ENCODE assay signal across 21 mouse cellular contexts in the genomic region with DNA sequence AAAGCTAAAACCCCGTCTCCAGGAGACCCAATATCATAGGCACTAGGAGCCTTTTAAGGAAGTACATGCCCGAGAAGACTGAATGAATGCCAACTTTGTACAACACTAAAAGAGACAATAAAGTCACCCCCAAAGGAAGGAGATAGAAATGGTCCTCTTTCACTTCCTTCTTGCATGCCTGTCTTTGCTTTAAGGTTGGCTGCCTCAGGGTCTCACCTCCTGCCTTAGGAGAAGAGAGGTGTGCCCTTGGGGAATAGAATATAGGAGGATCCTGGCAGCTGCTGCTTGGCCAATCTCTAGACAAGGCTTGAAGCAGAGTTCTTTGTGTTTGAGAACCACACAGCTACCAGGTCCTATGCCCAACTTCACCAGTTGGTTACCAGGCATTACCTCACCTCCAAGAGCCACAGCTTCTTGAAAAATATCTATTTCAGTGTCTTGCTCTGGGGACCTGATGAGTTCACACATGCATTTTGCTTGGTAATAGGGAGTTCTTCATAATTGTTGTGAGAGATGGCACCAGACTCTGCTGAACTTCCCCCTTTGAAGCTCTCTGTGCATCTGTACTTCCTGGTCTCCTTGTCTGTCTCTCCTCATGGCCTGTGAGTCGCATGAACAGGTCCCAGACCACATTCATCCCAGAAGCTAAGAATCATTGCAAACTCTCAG.
DNase-seq lines count a peak whose midpoint lies in the region; ATAC-seq and TF ChIP-seq lines count a peak whose summit lies in the region.
"Had no signal": no experiment of that assay in that cellular context is flagged by ENCODE, and none has a peak within 500 bp of the region (broad histone marks: within the 10 kb centered on the region; RNA-seq: fewer than 3 reads in every experiment).

No protein-coding gene starts in this region.

- TF ChIP-seq CTCF in bone marrow macrophage, adult 2 months (IDR thresholded peaks at IDR 0.05; ENCODE audit: low read depth, low read length), result no peak

- peak; percentile 65 for ATAC-seq in granulocyte monocyte progenitor cell, adult 5-6 weeks (replicated peaks; ENCODE audit: poor library complexity, severe bottlenecking)
- ATAC-seq in monocyte, adult 5-6 weeks (replicated peaks; ENCODE audit: insufficient number of reproducible peaks, low FRiP score, low TSS enrichment, poor library complexity, severe bottlenecking), result peak; percentile 62
- ATAC-seq: activated CD4-positive, CD25-positive, alpha-beta regulatory T cell, adult 4 months; forebrain, embryonic 16.5 days; hindbrain, postnatal 0 days; Patski had no signal

- peaks cover 25% of the 10 kb centered on the region for H3K4me1 ChIP-seq in bone marrow macrophage, adult 2 months (ENCODE audit: control insufficient read depth, insufficient read depth, low read length)
- H3K4me1 ChIP-seq: embryonic facial prominence, embryonic 13.5 days; forebrain, embryonic 12.5 days; heart, embryonic 10.5 days; hindbrain, embryonic 13.5 days had no signal

- intact Hi-C loops in left cerebral cortex, postnatal 36 days (cut with DNase I), result no loop called here

- peak overlapping the region; percentile 14; the same call in 1 of the 2 replicates for H3K4me3 ChIP-seq in bone marrow macrophage, adult 2 months (ENCODE audit: insufficient read depth, low read length)
- H3K4me3 ChIP-seq: embryonic facial prominence, embryonic 13.5 days; forebrain, embryonic 12.5 days; heart, embryonic 10.5 days; hindbrain, embryonic 13.5 days had no signal

- no peak for TF ChIP-seq POLR2A in bone marrow macrophage, adult 2 months (IDR thresholded peaks at IDR 0.05; ENCODE audit: borderline replicate concordance, low read depth, low read length)

- H3K27ac ChIP-seq in bone marrow macrophage, adult 2 months (ENCODE audit: insufficient read depth, low read depth, low read length), result peak overlapping the region; percentile 95
- H3K27ac ChIP-seq: embryonic facial prominence, embryonic 13.5 days; forebrain, embryonic 12.5 days; heart, embryonic 10.5 days; hindbrain, embryonic 13.5 days; hindbrain, postnatal 0 days had no signal

- peak; percentile 91 for DNase-seq in heart, adult 11 months
- no peak for DNase-seq in heart, adult 8-10 months (ENCODE audit: low spot score)
- no peak for DNase-seq in right cerebral cortex, postnatal 10 days (ENCODE audit: low spot score in 2 of 2)
- no peak for DNase-seq in cerebellum, adult 11-12 months
- DNase-seq in left cerebral cortex, postnatal 36 days (ENCODE audit: low spot score in 2 of 2), result no peak
- DNase-seq: adrenal gland, postnatal 14 days; cerebellum, adult 11 months; cerebellum, adult 9-10 months; cerebellum, postnatal 25 days; gastrocnemius, postnatal 10 days had no signal
